Comparison of ENCODE assay signal across 23 mouse cellular contexts in the genomic region with DNA sequence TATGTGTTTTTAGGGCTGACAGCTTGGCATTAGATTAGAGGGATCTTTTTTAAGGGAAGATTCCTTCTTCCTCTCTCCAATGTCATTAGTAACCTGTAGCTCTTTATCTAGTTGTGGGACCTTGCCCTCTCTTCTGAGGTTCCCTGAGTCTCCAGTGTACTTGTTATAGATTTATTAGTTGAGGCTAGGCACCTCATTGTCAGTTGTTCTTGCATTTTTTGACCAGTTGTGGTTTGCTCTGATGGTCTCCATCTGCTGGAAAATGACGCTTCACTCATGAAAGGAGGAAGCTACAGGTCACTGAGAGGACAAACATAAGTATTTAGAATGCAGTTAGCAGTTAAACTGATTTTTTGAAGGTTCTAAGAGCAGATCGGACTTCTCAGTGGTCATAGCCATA. TPM values are rescaled to one million over a fixed set of nuclear protein-coding genes. Genes with fewer than 3 reads are reported as not detected.
"Had no signal": no experiment of that assay in that cellular context is flagged by ENCODE, and none has a peak within 500 bp of the region (broad histone marks: within the 10 kb centered on the region; RNA-seq: fewer than 3 reads in every experiment).

Toporsl (plus strand) TSS at position 348 of the 400 bp plus-strand sequence.

- H3K4me1 ChIP-seq: intestine, embryonic 15.5 days; liver, embryonic 13.5 days; lung, embryonic 15.5 days had no signal

- H3K4me3 ChIP-seq: hindbrain, embryonic 13.5 days; intestine, embryonic 15.5 days; left cerebral cortex, adult 2 months; liver, embryonic 13.5 days; lung, embryonic 15.5 days had no signal

- H3K4me2 ChIP-seq: hindbrain, embryonic 13.5 days; intestine, embryonic 15.5 days; liver, embryonic 13.5 days; lung, embryonic 15.5 days; midbrain, embryonic 11.5 days had no signal

- H3K27ac ChIP-seq: hindbrain, embryonic 13.5 days; intestine, embryonic 15.5 days; left cerebral cortex, adult 2 months; liver, embryonic 13.5 days; lung, embryonic 15.5 days had no signal

- H3K36me3 ChIP-seq: hindbrain, embryonic 13.5 days; intestine, embryonic 15.5 days; liver, embryonic 13.5 days; lung, embryonic 15.5 days had no signal

- H3K9me3 ChIP-seq: hindbrain, embryonic 13.5 days; intestine, embryonic 15.5 days; liver, embryonic 13.5 days; lung, embryonic 15.5 days had no signal

- ATAC-seq: hindbrain, embryonic 16.5 days; intestine, embryonic 15.5 days had no signal

- DNase-seq: kidney, adult 2 months; layer of hippocampus, postnatal 36 days; liver, embryonic 13.5 days; lung, postnatal 4 days; midbrain, embryonic 14.5 days; thymus, postnatal 25 days had no signal

- H3K27me3 ChIP-seq: hindbrain, embryonic 13.5 days; intestine, embryonic 15.5 days; liver, embryonic 13.5 days; lung, embryonic 15.5 days had no signal

- H3K9ac ChIP-seq: hindbrain, embryonic 13.5 days; intestine, embryonic 15.5 days; liver, embryonic 13.5 days; lung, embryonic 15.5 days had no signal

RNA-seq across cellular contexts. Expression of gene Toporsl, which starts in this region (rescaled TPM):
- polyA plus RNA-seq: hindbrain, embryonic 13.5 days; hindbrain, embryonic 16.5 days; intestine, embryonic 15.5 days; kidney, adult 2 months; limb, embryonic 11.5 days; limb, embryonic 14.5 days; liver, adult 2 months; liver, embryonic 13.5 days; liver, embryonic 16.5 days; lung, embryonic 15.5 days; midbrain, embryonic 11.5 days; midbrain, embryonic 14.5 days; midbrain, postnatal 0 days; neural tube, embryonic 11.5 days; neural tube, embryonic 14.5 days; small intestine, adult 2 months; spleen, adult 2 months; stomach, embryonic 16.5 days; thymus, postnatal 0 days had no signal
